Mouse (Mus musculus): ENCODE data around the gene Olfr988. TPM values are rescaled to one million over a fixed set of nuclear protein-coding genes. Genes with fewer than 3 reads are reported as not detected.
"Not testable (repeated sequence)": the region's sequence is repeated elsewhere in the genome, so short reads cannot be mapped to it uniquely, and the experiment has no call there.

The Olfr988 gene
- not detected in 2 replicates for polyA plus RNA-seq (2015; fragmentation: Nextera tagmentation; extraction: Ambion mirVana)

DNA sequence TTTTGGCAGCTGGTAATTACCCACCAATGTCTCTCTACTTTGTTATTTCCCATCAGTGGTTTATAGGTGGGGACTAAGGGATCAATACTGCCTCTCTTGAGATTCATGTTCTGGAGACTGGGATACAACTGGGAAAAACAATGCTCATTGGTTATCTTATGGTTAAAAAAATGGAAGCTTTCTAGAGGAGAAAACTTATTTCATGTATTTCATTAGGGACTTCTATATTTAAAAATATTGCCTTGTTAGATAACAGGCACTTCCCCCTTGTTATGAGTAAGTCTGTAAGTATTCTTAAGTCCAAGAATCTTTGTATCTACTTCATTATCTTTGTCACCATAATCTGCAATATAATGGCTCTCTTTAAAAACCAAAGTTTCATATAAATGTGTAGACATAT, at the start of gene Olfr988:
Gene Olfr988, minus strand, starts transcription at position 101 of the 400 bp plus-strand sequence.
- DNase-seq (ENCODE audit: low spot score): not testable (repeated sequence)

DNA sequence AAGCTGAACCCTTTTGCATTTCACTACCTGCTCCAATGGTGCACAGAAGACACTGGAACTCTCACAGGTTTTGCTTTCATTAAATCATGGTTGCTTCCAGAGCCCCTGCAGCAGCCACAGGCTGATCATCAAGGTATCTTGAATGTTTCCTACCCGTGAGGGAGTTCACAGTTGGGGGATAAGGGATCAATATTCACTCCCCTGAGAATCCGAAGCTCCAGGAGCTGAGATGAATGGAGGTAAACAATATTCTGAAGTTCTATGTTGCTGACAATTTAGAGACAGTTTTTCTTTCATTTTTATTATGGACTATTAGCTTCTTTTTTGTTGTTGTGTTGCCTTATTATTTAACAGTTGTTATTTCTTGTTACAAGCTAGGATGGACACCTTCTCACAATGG, 46.3 kb upstream of the Olfr988 start, which contains the start of gene Olfr992:
Gene Olfr992, minus strand, starts transcription at position 101 of the 400 bp plus-strand sequence.
- DNase-seq (ENCODE audit: low spot score): no peak

DNA sequence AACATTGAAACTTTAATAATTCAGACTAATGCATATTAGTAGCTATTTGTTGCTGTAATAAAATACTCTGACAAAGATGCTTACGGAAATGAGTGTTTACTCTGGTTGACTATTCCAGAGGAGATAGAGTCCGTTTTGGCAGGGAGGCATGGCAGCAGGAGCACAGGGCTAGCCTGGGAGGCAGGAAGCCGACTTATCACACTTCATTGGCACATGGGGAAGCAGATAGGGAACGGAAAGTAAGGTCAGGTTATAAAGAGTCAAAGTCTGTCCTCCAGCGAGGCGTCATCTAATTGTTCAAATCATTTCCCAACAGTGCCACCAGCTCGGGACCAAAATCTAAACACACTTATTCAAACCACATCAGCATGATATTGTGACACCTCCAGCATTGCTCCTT, 23.1 kb downstream of the Olfr988 start:
- no peak for DNase-seq (ENCODE audit: low spot score)

GRCm38 (mm10) chr2:85339215-85339614, 23.8 kb downstream of the Olfr988 start, which contains the start of gene Olfr987:
Gene Olfr987 (minus strand): TSS chr2:85339315.
- not testable (repeated sequence) for DNase-seq (ENCODE audit: low spot score)

GRCm38 (mm10) chr2:85319106-85319505, 43.9 kb downstream of the Olfr988 start:
- no peak for DNase-seq (ENCODE audit: low spot score)

Other genes with a start within 250 kb of the Olfr988 start
- 19.6 and 19.9 TPM in 2 replicates for gene Aplnr, start 227.0 kb downstream of the Olfr988 start, polyA plus RNA-seq (2015; fragmentation: Nextera tagmentation; extraction: Ambion mirVana)
- 0.13 and 0.17 TPM in 2 replicates for gene Lrrc55, start 166.0 kb downstream of the Olfr988 start, polyA plus RNA-seq (2015; fragmentation: Nextera tagmentation; extraction: Ambion mirVana)
- gene Olfr987, start 23.9 kb downstream of the Olfr988 start, polyA plus RNA-seq (2015; fragmentation: Nextera tagmentation; extraction: Ambion mirVana): not detected in 2 replicates
- not detected in 2 replicates for gene Olfr992, start 46.2 kb upstream of the Olfr988 start, polyA plus RNA-seq (2015; fragmentation: Nextera tagmentation; extraction: Ambion mirVana)
- not detected in 2 replicates for gene Olfr993, start 51.6 kb upstream of the Olfr988 start, polyA plus RNA-seq (2015; fragmentation: Nextera tagmentation; extraction: Ambion mirVana)
- gene Olfr994, start 73.2 kb upstream of the Olfr988 start, polyA plus RNA-seq (2015; fragmentation: Nextera tagmentation; extraction: Ambion mirVana): not detected in 2 replicates
- gene Olfr995, start 80.4 kb upstream of the Olfr988 start, polyA plus RNA-seq (2015; fragmentation: Nextera tagmentation; extraction: Ambion mirVana): not detected in 2 replicates
- 1.6 and 1.8 TPM in 2 replicates for gene 4833423E24Rik, start 155.8 kb upstream of the Olfr988 start, polyA plus RNA-seq (2015; fragmentation: Nextera tagmentation; extraction: Ambion mirVana)
- gene Olfr996, start 216.0 kb upstream of the Olfr988 start, polyA plus RNA-seq (2015; fragmentation: Nextera tagmentation; extraction: Ambion mirVana): not detected in 2 replicates
- not detected in 2 replicates for gene Olfr998, start 225.7 kb upstream of the Olfr988 start, polyA plus RNA-seq (2015; fragmentation: Nextera tagmentation; extraction: Ambion mirVana)
- gene Olfr1000, start 248.7 kb upstream of the Olfr988 start, polyA plus RNA-seq (2015; fragmentation: Nextera tagmentation; extraction: Ambion mirVana): not detected in 2 replicates

Data from thymus, postnatal 0 days (tissue).